Mouse (Mus musculus): ENCODE measurements at regions not wholly inside any gene's neighbourhood (a gene's known extent, or its start where the extent isn't known, plus 50 kb on each side); places are given as distances from the start of the nearest gene placed in this dataset.
"Not testable (repeated sequence)": the region's sequence is repeated elsewhere in the genome, so short reads cannot be mapped to it uniquely, and the experiment has no call there.

- Histone ChIP-seq H3K27me3 (ENCODE audit: control insufficient read depth, insufficient read depth, low read length) (no peaks in the 10 kb centered on the region), H3K4me1 (ENCODE audit: control insufficient read depth, insufficient read depth, low read length) (no peaks in the 10 kb centered on the region), H3K4me2 (no peak overlapping the region), H3K9me3 (replicated peaks; ENCODE audit: control insufficient read depth, low read length) (no peaks in the 10 kb centered on the region), H3K36me3 (ENCODE audit: control insufficient read depth, insufficient read depth, low read length) (no peaks in the 10 kb centered on the region), H3K9ac (ENCODE audit: low read depth, low read length) (no peak overlapping the region), H3K27ac (ENCODE audit: low read depth, low read length) (no peak overlapping the region), H3K4me3 (ENCODE audit: low read depth, low read length) (no peak overlapping the region)
- WGBS (ENCODE audit: insufficient replicate concordance): 71% methylated on average over 11 of the region's 11 CpGs
- no peak for ATAC-seq (replicated peaks; ENCODE audit: insufficient number of reproducible peaks, low FRiP score, low TSS enrichment)
These were observed 59.9 kb upstream of the Bend4 start for GRCm38 (mm10) chr5:67487965-67488409.

DNA sequence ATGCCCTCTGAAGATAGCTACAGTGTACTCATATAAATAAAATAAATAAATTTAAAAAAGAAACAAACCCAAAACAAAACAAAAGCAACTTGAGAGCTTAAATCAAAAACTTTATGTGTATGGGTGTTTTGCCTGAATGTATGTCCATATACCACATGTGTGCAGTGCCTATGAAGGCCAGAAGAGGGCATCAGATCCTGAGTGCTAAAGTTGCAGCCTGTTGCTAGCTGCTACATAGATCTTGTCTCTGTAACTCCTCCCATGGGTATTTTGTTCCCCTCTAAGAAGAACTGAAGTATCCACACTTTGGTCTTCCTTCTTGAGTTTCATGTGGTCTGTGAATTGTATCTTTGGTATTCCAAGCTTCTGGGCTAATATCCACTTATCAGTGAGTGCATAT is 62.6 kb upstream of the Bend4 start:
- not testable (repeated sequence) for H3K27ac ChIP-seq (ENCODE audit: low read depth, low read length); H3K4me2 ChIP-seq; ATAC-seq (replicated peaks; ENCODE audit: insufficient number of reproducible peaks, low FRiP score, low TSS enrichment); H3K36me3 ChIP-seq (ENCODE audit: control insufficient read depth, insufficient read depth, low read length); H3K9me3 ChIP-seq (replicated peaks; ENCODE audit: control insufficient read depth, low read length); H3K4me1 ChIP-seq (ENCODE audit: control insufficient read depth, insufficient read depth, low read length); H3K27me3 ChIP-seq (ENCODE audit: control insufficient read depth, insufficient read depth, low read length); H3K9ac ChIP-seq (ENCODE audit: low read depth, low read length); H3K4me3 ChIP-seq (ENCODE audit: low read depth, low read length)

DNA sequence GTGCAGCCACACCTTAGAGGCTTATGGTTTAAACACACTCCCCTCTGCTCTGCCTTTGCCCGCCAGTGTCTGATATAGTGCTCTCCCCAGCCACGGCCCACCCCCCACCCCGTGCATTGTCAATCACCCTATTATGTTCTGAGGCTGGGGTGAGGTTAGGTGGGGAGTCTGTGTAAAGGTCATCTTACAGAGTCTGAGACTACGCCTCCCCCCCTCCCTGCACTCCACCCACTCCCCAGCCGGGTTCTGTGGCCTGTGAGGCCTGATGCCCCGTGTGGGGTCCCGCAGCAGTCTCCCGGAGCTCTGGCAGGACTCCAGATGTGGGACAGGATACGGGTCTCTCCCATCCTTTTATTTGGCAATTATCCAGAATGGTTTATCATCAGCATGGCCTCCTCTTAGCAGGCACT is 64.8 kb upstream of the Bend4 start:
- no peak overlapping the region for H3K4me2 ChIP-seq
- 0 out of 2 replicates have a peak, but pooled peaks have one; percentile 35 for ATAC-seq (replicated peaks; ENCODE audit: insufficient number of reproducible peaks, low FRiP score, low TSS enrichment)
- no peaks in the 10 kb centered on the region for H3K4me1 ChIP-seq (ENCODE audit: control insufficient read depth, insufficient read depth, low read length)

GRCm38 (mm10) chr5:67496710-67497109 is 68.6 kb upstream of the Bend4 start:
- H3K4me2 ChIP-seq: no peak overlapping the region
- no peaks in the 10 kb centered on the region for H3K9me3 ChIP-seq (replicated peaks; ENCODE audit: control insufficient read depth, low read length)
- no peaks in the 10 kb centered on the region for H3K36me3 ChIP-seq (ENCODE audit: control insufficient read depth, insufficient read depth, low read length)
- H3K27me3 ChIP-seq (ENCODE audit: control insufficient read depth, insufficient read depth, low read length): no peaks in the 10 kb centered on the region
- no peak overlapping the region for H3K27ac ChIP-seq (ENCODE audit: low read depth, low read length)
- H3K9ac ChIP-seq (ENCODE audit: low read depth, low read length): no peak overlapping the region
- ATAC-seq (replicated peaks; ENCODE audit: insufficient number of reproducible peaks, low FRiP score, low TSS enrichment): no peak
- no peak overlapping the region for H3K4me3 ChIP-seq (ENCODE audit: low read depth, low read length)
- WGBS (ENCODE audit: insufficient replicate concordance): 76% methylated on average over 7 of the region's 7 CpGs
- no peaks in the 10 kb centered on the region for H3K4me1 ChIP-seq (ENCODE audit: control insufficient read depth, insufficient read depth, low read length)

More for the DNA sequence above, 64.8 kb upstream of the Bend4 start:
- Histone ChIP-seq H3K27ac (ENCODE audit: low read depth, low read length) (no peak overlapping the region), H3K9ac (ENCODE audit: low read depth, low read length) (no peak overlapping the region), H3K27me3 (ENCODE audit: control insufficient read depth, insufficient read depth, low read length) (no peaks in the 10 kb centered on the region), H3K4me3 (ENCODE audit: low read depth, low read length) (no peak overlapping the region), H3K36me3 (ENCODE audit: control insufficient read depth, insufficient read depth, low read length) (no peaks in the 10 kb centered on the region), H3K9me3 (replicated peaks; ENCODE audit: control insufficient read depth, low read length) (no peaks in the 10 kb centered on the region)
- WGBS (ENCODE audit: insufficient replicate concordance): 47% methylated on average over 9 of the region's 9 CpGs

DNA sequence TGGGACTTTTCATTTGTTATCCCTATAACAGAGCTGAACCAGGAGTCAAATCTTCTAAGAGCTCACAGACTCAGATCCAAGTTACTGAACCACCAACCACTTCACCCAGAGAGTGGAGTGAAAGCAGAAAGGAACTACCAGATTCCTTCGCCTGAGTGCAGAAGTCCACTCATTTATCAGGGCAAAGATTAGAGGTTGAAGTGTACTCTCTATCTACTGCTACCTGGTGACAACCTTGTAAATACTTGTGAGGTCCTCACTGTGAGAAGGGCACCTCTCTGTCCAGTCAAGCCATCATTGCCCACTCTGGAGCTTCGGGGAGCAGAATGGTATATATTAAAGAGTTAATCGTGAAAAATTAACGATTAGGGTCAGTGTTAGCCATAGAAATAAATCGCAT is 87.4 kb upstream of the Shisa3 start:
- Histone ChIP-seq H3K4me1 (ENCODE audit: control insufficient read depth, insufficient read depth, low read length) (no peaks in the 10 kb centered on the region), H3K27ac (ENCODE audit: low read depth, low read length) (no peak overlapping the region), H3K4me3 (ENCODE audit: low read depth, low read length) (no peak overlapping the region), H3K4me2 (no peak overlapping the region), H3K9me3 (replicated peaks; ENCODE audit: control insufficient read depth, low read length) (no peaks in the 10 kb centered on the region), H3K27me3 (ENCODE audit: control insufficient read depth, insufficient read depth, low read length) (no peaks in the 10 kb centered on the region), H3K9ac (ENCODE audit: low read depth, low read length) (no peak overlapping the region), H3K36me3 (ENCODE audit: control insufficient read depth, insufficient read depth, low read length) (no peaks in the 10 kb centered on the region)
- 75% methylated on average over 5 of the region's 5 CpGs for WGBS (ENCODE audit: insufficient replicate concordance)
- ATAC-seq (replicated peaks; ENCODE audit: insufficient number of reproducible peaks, low FRiP score, low TSS enrichment): no peak

DNA sequence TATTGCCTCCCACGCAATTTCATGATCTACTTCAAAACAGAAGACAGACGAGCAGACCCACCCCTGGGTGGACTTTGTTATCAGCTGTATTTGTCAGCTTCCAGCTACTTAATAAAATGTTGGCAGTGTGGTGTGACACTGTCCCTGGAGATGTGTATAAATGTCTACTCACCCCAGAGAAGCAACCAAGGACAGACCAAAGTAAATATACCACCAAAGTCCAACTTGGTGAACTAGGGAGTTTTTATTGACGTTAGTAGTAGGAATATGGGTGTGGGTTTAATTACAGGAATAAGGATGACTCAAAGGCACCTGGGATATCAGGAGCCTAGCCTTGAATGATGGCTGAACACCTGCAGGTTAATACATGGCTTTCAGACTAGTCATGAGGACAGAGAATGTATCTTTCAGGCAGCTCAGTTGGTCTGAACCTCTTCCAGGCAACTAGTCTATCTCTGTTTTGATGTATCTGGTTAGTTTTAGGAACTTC is 86.2 kb upstream of the Shisa3 start:
- no peaks in the 10 kb centered on the region for H3K27me3 ChIP-seq (ENCODE audit: control insufficient read depth, insufficient read depth, low read length)
- H3K27ac ChIP-seq (ENCODE audit: low read depth, low read length): no peak overlapping the region
- ATAC-seq (replicated peaks; ENCODE audit: insufficient number of reproducible peaks, low FRiP score, low TSS enrichment): no peak
- H3K4me3 ChIP-seq (ENCODE audit: low read depth, low read length): no peak overlapping the region
- no peaks in the 10 kb centered on the region for H3K36me3 ChIP-seq (ENCODE audit: control insufficient read depth, insufficient read depth, low read length)
- H3K9me3 ChIP-seq (replicated peaks; ENCODE audit: control insufficient read depth, low read length): no peaks in the 10 kb centered on the region
- H3K4me1 ChIP-seq (ENCODE audit: control insufficient read depth, insufficient read depth, low read length): no peaks in the 10 kb centered on the region
- no peak overlapping the region for H3K4me2 ChIP-seq
- H3K9ac ChIP-seq (ENCODE audit: low read depth, low read length): no peak overlapping the region
- 69% methylated on average over 3 of the region's 3 CpGs for WGBS (ENCODE audit: insufficient replicate concordance)

- Histone ChIP-seq H3K9ac (ENCODE audit: low read depth, low read length) (no peak overlapping the region), H3K36me3 (ENCODE audit: control insufficient read depth, insufficient read depth, low read length) (no peaks in the 10 kb centered on the region), H3K27me3 (ENCODE audit: control insufficient read depth, insufficient read depth, low read length) (peaks cover 2% of the 10 kb centered on the region; the same call in 1 of the 2 replicates), H3K27ac (ENCODE audit: low read depth, low read length) (no peak overlapping the region), H3K4me3 (ENCODE audit: low read depth, low read length) (no peak overlapping the region), H3K4me1 (ENCODE audit: control insufficient read depth, insufficient read depth, low read length) (no peaks in the 10 kb centered on the region), H3K4me2 (no peak overlapping the region), H3K9me3 (replicated peaks; ENCODE audit: control insufficient read depth, low read length) (no peaks in the 10 kb centered on the region)
- ATAC-seq (replicated peaks; ENCODE audit: insufficient number of reproducible peaks, low FRiP score, low TSS enrichment): no peak
- 58% methylated on average over 5 of the region's 5 CpGs for WGBS (ENCODE audit: insufficient replicate concordance)
These were observed 77.5 kb upstream of the Shisa3 start for GRCm38 (mm10) chr5:67530149-67530548.

DNA sequence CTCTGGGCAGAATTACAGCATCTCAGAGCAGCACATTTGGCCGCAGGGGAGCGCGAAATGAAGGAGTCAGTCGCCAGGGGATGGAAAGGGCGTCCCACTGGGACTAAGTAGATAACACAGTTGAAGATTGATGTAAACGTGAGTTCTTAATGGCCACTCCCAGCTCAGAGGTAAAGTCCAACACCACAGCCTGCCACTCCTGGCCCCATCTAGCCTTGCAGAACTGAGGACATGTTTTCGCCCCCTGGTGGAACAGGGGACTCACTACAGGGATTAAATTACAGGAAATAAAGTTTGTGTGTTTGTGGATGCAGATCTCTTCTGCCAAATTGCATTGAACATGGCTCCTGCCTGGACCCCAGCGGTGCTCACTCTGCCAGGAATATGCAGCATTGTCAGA is 76.7 kb upstream of the Shisa3 start:
- H3K4me3 ChIP-seq (ENCODE audit: low read depth, low read length): no peak overlapping the region
- ATAC-seq (replicated peaks; ENCODE audit: insufficient number of reproducible peaks, low FRiP score, low TSS enrichment): no peak
- H3K4me1 ChIP-seq (ENCODE audit: control insufficient read depth, insufficient read depth, low read length): no peaks in the 10 kb centered on the region
- peaks cover 2% of the 10 kb centered on the region; the same call in 1 of the 2 replicates for H3K27me3 ChIP-seq (ENCODE audit: control insufficient read depth, insufficient read depth, low read length)
- H3K27ac ChIP-seq (ENCODE audit: low read depth, low read length): no peak overlapping the region
- H3K9ac ChIP-seq (ENCODE audit: low read depth, low read length): no peak overlapping the region
- no peaks in the 10 kb centered on the region for H3K36me3 ChIP-seq (ENCODE audit: control insufficient read depth, insufficient read depth, low read length)
- WGBS (ENCODE audit: insufficient replicate concordance): 21% methylated on average over 8 of the region's 8 CpGs
- H3K9me3 ChIP-seq (replicated peaks; ENCODE audit: control insufficient read depth, low read length): no peaks in the 10 kb centered on the region
- H3K4me2 ChIP-seq: no peak overlapping the region

- peak overlapping the region; percentile 50 for H3K4me2 ChIP-seq
- H3K36me3 ChIP-seq (ENCODE audit: control insufficient read depth, insufficient read depth, low read length): no peaks in the 10 kb centered on the region
- ATAC-seq (replicated peaks; ENCODE audit: insufficient number of reproducible peaks, low FRiP score, low TSS enrichment): no peak
- WGBS (ENCODE audit: insufficient replicate concordance): 2% methylated on average over 12 of the region's 12 CpGs
- no peak overlapping the region for H3K27ac ChIP-seq (ENCODE audit: low read depth, low read length)
- H3K27me3 ChIP-seq (ENCODE audit: control insufficient read depth, insufficient read depth, low read length): peaks cover 2% of the 10 kb centered on the region; the same call in 1 of the 2 replicates
- H3K9ac ChIP-seq (ENCODE audit: low read depth, low read length): no peak overlapping the region
- H3K4me3 ChIP-seq (ENCODE audit: low read depth, low read length): peak overlapping the region; percentile 15; the same call in 1 of the 2 replicates
- no peaks in the 10 kb centered on the region for H3K4me1 ChIP-seq (ENCODE audit: control insufficient read depth, insufficient read depth, low read length)
- H3K9me3 ChIP-seq (replicated peaks; ENCODE audit: control insufficient read depth, low read length): no peaks in the 10 kb centered on the region
These were observed 75.3 kb upstream of the Shisa3 start for GRCm38 (mm10) chr5:67532351-67532750.

All from heart, embryonic 11.5 days (tissue).